Mouse (Mus musculus) CH12.LX (cell line): ENCODE results near the gene Osbpl3. TPM values are rescaled to one million over a fixed set of nuclear protein-coding genes. Genes with fewer than 3 reads are reported as not detected.
A peak's percentile ranks its signal among the peaks of the same experiment; 100 is the strongest.
"Not testable (repeated sequence)": the region's sequence is repeated elsewhere in the genome, so short reads cannot be mapped to it uniquely, and the experiment has no call there.

Experiments used
- DNase-seq: peaks from one replicate; pipeline ENCODE4 v3.0.0-alpha.2; 2013; ENCODE audit errors: extremely low read depth
- H3K27ac ChIP-seq: 2 replicates; pipeline ENCODE4 v1.5.1; 2012; ENCODE audit warnings: low read depth, mild to moderate bottlenecking, control low read depth, moderate library complexity; ENCODE audit not compliant: insufficient read depth
- H3K27me3 ChIP-seq: replicated peaks from 2 replicates; pipeline ENCODE3; 2012; ENCODE audit warnings: inconsistent platforms
- H3K36me3 ChIP-seq, 2 experiments: replicated peaks in 1 of 2; 2 replicates each; pipeline versions ENCODE3 to v1.6.1; 2012; ENCODE audit warnings: inconsistent platforms in 1 of 2, low read length in 1 of 2, mild to moderate bottlenecking in 1 of 2, mixed read lengths in 1 of 2, moderate library complexity in 1 of 2; ENCODE audit not compliant: control insufficient read depth in 1 of 2, insufficient read depth in 1 of 2
- H3K4me1 ChIP-seq, 2 experiments: 2 replicates each; pipeline ENCODE4 v1.6.1; 2012; ENCODE audit warnings: inconsistent platforms in 1 of 2, moderate library complexity in 1 of 2; ENCODE audit not compliant: insufficient read depth in 2 of 2, control insufficient read depth in 1 of 2
- H3K4me2 ChIP-seq: 2 replicates; pipeline ENCODE4 v1.6.1; 2012; ENCODE audit warnings: low read depth, mild to moderate bottlenecking, control low read depth; ENCODE audit not compliant: poor library complexity, insufficient read depth, severe bottlenecking
- H3K4me3 ChIP-seq, 3 experiments: fragments of 150-350 bp in 1 of 3; sonication (generic) in 1 of 3; replicated peaks in 1 of 3; 2 replicates each; pipeline versions ENCODE3 to v1.5.1; 2011 to 2012; ENCODE audit warnings: low read depth in 2 of 3, low read length in 2 of 3, mild to moderate bottlenecking in 2 of 3, moderate library complexity in 2 of 3, control low read depth in 1 of 3, improper control_type of control experiment in 1 of 3, inconsistent platforms in 1 of 3, mixed read lengths in 1 of 3; ENCODE audit not compliant: poor library complexity in 1 of 3
- H3K79me2 ChIP-seq: replicated peaks from 2 replicates; pipeline ENCODE4 v1.6.1; 2012; ENCODE audit warnings: mild to moderate bottlenecking, moderate library complexity; ENCODE audit not compliant: control insufficient read depth, poor library complexity, insufficient read depth, severe bottlenecking; ENCODE audit errors: extremely low read depth
- H3K9ac ChIP-seq: 2 replicates; pipeline ENCODE4 v1.6.1; 2012; ENCODE audit warnings: low read depth, mild to moderate bottlenecking, control low read depth, moderate library complexity; ENCODE audit not compliant: insufficient read depth
- H3K9me3 ChIP-seq: replicated peaks from 2 replicates; pipeline ENCODE3; 2012; ENCODE audit warnings: low read length, inconsistent platforms, mixed read lengths
- CTCF ChIP-seq, 2 experiments: IDR thresholded peaks in 1 of 2; conservative IDR thresholded peaks in 1 of 2; 2 replicates each; pipeline ENCODE4 v1.5.1; 2011 to 2012; ENCODE audit warnings: low read depth in 2 of 2, low read length in 2 of 2, improper control_type of control experiment in 1 of 2, inconsistent platforms in 1 of 2, mild to moderate bottlenecking in 1 of 2, moderate library complexity in 1 of 2
- E2F4 ChIP-seq: IDR thresholded peaks from 2 replicates; pipeline ENCODE4 v1.6.1; 2011; ENCODE audit warnings: low read depth, low read length, improper control_type of control experiment; ENCODE audit not compliant: insufficient replicate concordance
- EP300 ChIP-seq: IDR thresholded peaks from 2 replicates; pipeline ENCODE4 v1.6.1; 2011; ENCODE audit warnings: low read length, improper control_type of control experiment
- ETS1 ChIP-seq: conservative IDR thresholded peaks from 2 replicates; pipeline ENCODE4 v1.6.1; 2012; ENCODE audit warnings: low read depth, mild to moderate bottlenecking, inconsistent platforms, low read length, improper control_type of control experiment, moderate library complexity
- IRF4 ChIP-seq: IDR thresholded peaks from 2 replicates; pipeline ENCODE4 v1.6.1; 2014; ENCODE audit warnings: low read depth, mild to moderate bottlenecking, inconsistent platforms, low read length, improper control_type of control experiment
- MAFK ChIP-seq: IDR thresholded peaks from 2 replicates; pipeline ENCODE4 v1.6.1; 2011; ENCODE audit warnings: low read length, improper control_type of control experiment; ENCODE audit not compliant: insufficient replicate concordance
- MAX ChIP-seq: IDR thresholded peaks from 2 replicates; pipeline ENCODE4 v1.6.1; 2011; ENCODE audit warnings: low read length, improper control_type of control experiment
- MAZ ChIP-seq: IDR thresholded peaks from 2 replicates; pipeline ENCODE4 v1.6.1; 2012; ENCODE audit warnings: low read depth, mild to moderate bottlenecking, inconsistent platforms, low read length, improper control_type of control experiment, moderate library complexity
- MEF2A ChIP-seq: IDR thresholded peaks from 2 replicates; pipeline ENCODE4 v1.6.1; 2014; ENCODE audit warnings: low read depth, mild to moderate bottlenecking, inconsistent platforms, low read length, improper control_type of control experiment, borderline replicate concordance
- NELFE ChIP-seq: IDR thresholded peaks from 2 replicates; pipeline ENCODE4 v1.6.1; 2011; ENCODE audit warnings: low read depth, low read length, improper control_type of control experiment
- POLR2A ChIP-seq: IDR thresholded peaks from 2 replicates; pipeline ENCODE4 v1.6.1; 2011; ENCODE audit warnings: low read depth, mild to moderate bottlenecking, improper control_type of control experiment, low read length
- RAD21 ChIP-seq: IDR thresholded peaks from 2 replicates; pipeline ENCODE4 v1.6.1; 2011; ENCODE audit warnings: low read depth, mild to moderate bottlenecking, low read length, improper control_type of control experiment, moderate library complexity
- SMC3 ChIP-seq: IDR thresholded peaks from 2 replicates; pipeline ENCODE4 v1.6.1; 2011; ENCODE audit warnings: low read depth, low read length, improper control_type of control experiment
- dilution Hi-C: fragments of 300-500 bp; cut with MboI; formaldehyde crosslinking; loops from 2 replicates; pipeline ENCODE4 v1.14.3; 2020; ENCODE audit warnings: low sequenced_read_pairs; ENCODE audit not compliant: extremely low pct_unique_long_range_greater_than_20kb, extremely low pct_ligation_motif_present
- in situ Hi-C: fragments of 300-500 bp; cut with MboI; formaldehyde crosslinking; loops from 3 replicates; pipeline ENCODE4 v1.14.3; 2019; ENCODE audit warnings: low sequenced_read_pairs, low pct_ligation_motif_present, low pct_unique_long_range_greater_than_20kb, mixed read lengths
- polyA plus RNA-seq: library from polyadenylated mRNA; unstranded; fragments of >175 nt; gene quantifications from 2 replicates; pipeline ENCODE4 v1.2.1, GENCODE M21; 2012; ENCODE audit warnings: low read depth; ENCODE audit not compliant: insufficient read length
- total RNA-seq, 2 experiments: library from RNA; depleted of rRNA; stranded (reverse); fragments of 300-350 nt in 1 of 2; fragments of >200 nt in 1 of 2; gene quantifications; 2 replicates each; pipeline ENCODE4 v1.2.3; 2012 to 2014

Gene Osbpl3
- total and polyA plus RNA-seq, 3 experiments: 2.2 to 8.1 (median 3.5) TPM

- dilution Hi-C loops, H3K9me3 ChIP-seq, in situ Hi-C loops, H3K79me2 ChIP-seq, H3K4me3 ChIP-seq, H3K27me3 ChIP-seq, H3K27ac ChIP-seq, H3K4me1 ChIP-seq, H3K36me3 ChIP-seq, H3K4me2 ChIP-seq, H3K9ac ChIP-seq, DNase-seq: not testable (repeated sequence)
Measured at GRCm38 (mm10) chr6:50438900-50439299, 17.1 kb downstream of the Osbpl3 start.

DNA sequence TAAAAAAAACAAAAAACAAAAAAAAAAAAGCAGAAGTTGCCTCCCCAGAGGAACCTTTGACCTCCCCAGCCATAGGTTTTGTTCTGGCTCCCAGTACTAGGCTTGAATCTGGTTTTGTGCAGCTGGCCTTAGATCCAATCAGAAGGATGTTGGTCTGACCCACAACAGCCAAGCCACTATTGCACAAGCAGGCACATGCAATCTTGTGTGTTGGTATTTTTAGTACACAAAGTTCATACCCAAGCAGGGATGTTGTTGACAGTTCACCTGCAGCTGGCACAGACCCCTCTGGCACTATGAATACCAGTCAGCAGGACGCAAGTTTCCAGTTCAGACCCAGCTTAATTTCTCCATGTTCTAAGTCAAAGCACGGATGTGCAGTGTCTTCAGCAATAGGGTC, 18.2 kb downstream of the Osbpl3 start:
- Histone ChIP-seq H3K27ac (no peak overlapping the region), H3K27me3 (no peaks in the 10 kb centered on the region), H3K4me1 (no peaks in the 10 kb centered on the region), H3K36me3 (no peaks in the 10 kb centered on the region), H3K9me3 (no peaks in the 10 kb centered on the region), H3K9ac (no peak overlapping the region)
- TF ChIP-seq MAX (no peak), SMC3 (no peak), IRF4 (no peak), MAZ (no peak), NELFE (no peak), MAFK (no peak)
- TF ChIP-seq, all 38 proteins: peak for 0
- Histone ChIP-seq H3K79me2 (no peaks in the 10 kb centered on the region; the same call in 1 of the 2 replicates), H3K4me3 (no peak overlapping the region), H3K4me2 (no peak overlapping the region)
- dilution Hi-C loops: no loop called here
- in situ Hi-C loops: no loop called here
- no peak for DNase-seq

- H3K27ac ChIP-seq: no peak overlapping the region
- H3K36me3 ChIP-seq: no peaks in the 10 kb centered on the region
- TF ChIP-seq MAX (no peak), ETS1 (no peak), SMC3 (peak; percentile 34), MEF2A (no peak), E2F4 (no peak), POLR2A (no peak), CTCF (conservative IDR thresholded peaks at IDR 0.05 in 1 of 2, IDR thresholded peaks at IDR 0.05 in 1 of 2; ENCODE audit: low read depth in 2 of 2, low read length in 2 of 2) (peak in 1 of 2 experiments; percentile 39; a peak in 2 of 4 replicates), RAD21 (peak; percentile 35), EP300 (no peak)
- TF ChIP-seq, all 38 proteins: peak for 3
- H3K27me3 ChIP-seq: no peaks in the 10 kb centered on the region
- H3K9ac ChIP-seq: no peak overlapping the region
- dilution Hi-C loops (no loop called here), in situ Hi-C loops (no loop called here)
- H3K79me2 ChIP-seq: no peaks in the 10 kb centered on the region; the same call in 1 of the 2 replicates
- DNase-seq: no peak
- no peak overlapping the region for H3K4me3 ChIP-seq
- H3K9me3 ChIP-seq: no peaks in the 10 kb centered on the region
- H3K4me2 ChIP-seq: no peak overlapping the region
- H3K4me1 ChIP-seq: peaks cover under 1 to 2% of the 10 kb centered on the region in 2 experiments; a peak in 3 of 4 replicates
Measured at GRCm38 (mm10) chr6:50436661-50437060, 19.3 kb downstream of the Osbpl3 start.
